Mouse (Mus musculus): ENCODE measurements around the gene Stpg2. TPM values are rescaled to one million over a fixed set of nuclear protein-coding genes. Genes with fewer than 3 reads are reported as not detected.
"Not testable (repeated sequence)": the region's sequence is repeated elsewhere in the genome, so short reads cannot be mapped to it uniquely, and the experiment has no call there.

Stpg2 gene
- polyA plus RNA-seq, 1 experiment, result not detected

GRCm38 (mm10) chr3:139200324-139200723 is 5.2 kb upstream of the Stpg2 start:
- Histone ChIP-seq H3K36me3 (ENCODE audit: control insufficient read depth) (no peaks in the 10 kb centered on the region), H3K4me1 (ENCODE audit: control insufficient read depth) (peaks cover 2% of the 10 kb centered on the region), H3K27me3 (ENCODE audit: control insufficient read depth) (no peaks in the 10 kb centered on the region), H3K4me3 (replicated peaks) (no peak overlapping the region), H3K9me3 (ENCODE audit: control insufficient read depth, low read length) (peaks cover 2% of the 10 kb centered on the region; the same call in 1 of the 2 replicates)
- no peak for TF ChIP-seq GATA1 (IDR thresholded peaks at IDR 0.05; ENCODE audit: low read length)
- TF ChIP-seq TAL1 (IDR thresholded peaks at IDR 0.05; ENCODE audit: low read length), result no peak

GRCm38 (mm10) chr3:139216945-139217344 is 11.5 kb downstream of the Stpg2 start:
- no peaks in the 10 kb centered on the region for H3K36me3 ChIP-seq (ENCODE audit: control insufficient read depth)
- H3K4me1 ChIP-seq (ENCODE audit: control insufficient read depth), result no peaks in the 10 kb centered on the region
- TF ChIP-seq GATA1 (IDR thresholded peaks at IDR 0.05; ENCODE audit: low read length) (no peak), TAL1 (IDR thresholded peaks at IDR 0.05; ENCODE audit: low read length) (no peak)
- H3K9me3 ChIP-seq (ENCODE audit: control insufficient read depth, low read length), result no peaks in the 10 kb centered on the region
- H3K27me3 ChIP-seq (ENCODE audit: control insufficient read depth), result no peaks in the 10 kb centered on the region
- no peak overlapping the region for H3K4me3 ChIP-seq (replicated peaks)

DNA sequence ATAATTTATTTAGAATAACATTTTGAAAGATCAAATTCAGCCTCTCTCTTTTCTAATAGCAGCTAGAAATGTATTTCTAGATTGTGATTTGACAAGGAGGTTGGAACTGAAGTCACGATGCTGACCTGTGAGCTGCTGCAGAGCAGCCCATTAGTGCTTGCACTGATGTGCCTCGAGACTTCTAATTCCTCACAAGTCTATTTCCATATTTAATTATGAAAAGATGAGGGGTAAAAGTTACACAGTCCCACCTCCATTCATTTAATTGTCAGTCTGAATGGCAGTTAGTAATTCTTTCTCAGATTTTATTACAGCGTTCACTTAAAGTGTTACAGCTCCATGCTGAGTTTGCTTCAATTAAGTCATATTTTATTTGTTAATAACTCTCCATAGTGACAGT is 19.6 kb downstream of the Stpg2 start:
- Histone ChIP-seq H3K27me3 (ENCODE audit: control insufficient read depth) (no peaks in the 10 kb centered on the region), H3K4me1 (ENCODE audit: control insufficient read depth) (no peaks in the 10 kb centered on the region), H3K36me3 (ENCODE audit: control insufficient read depth) (no peaks in the 10 kb centered on the region), H3K9me3 (ENCODE audit: control insufficient read depth, low read length) (no peaks in the 10 kb centered on the region), H3K4me3 (replicated peaks) (no peak overlapping the region)
- no peak for TF ChIP-seq TAL1 (IDR thresholded peaks at IDR 0.05; ENCODE audit: low read length)
- TF ChIP-seq GATA1 (IDR thresholded peaks at IDR 0.05; ENCODE audit: low read length), result no peak

DNA sequence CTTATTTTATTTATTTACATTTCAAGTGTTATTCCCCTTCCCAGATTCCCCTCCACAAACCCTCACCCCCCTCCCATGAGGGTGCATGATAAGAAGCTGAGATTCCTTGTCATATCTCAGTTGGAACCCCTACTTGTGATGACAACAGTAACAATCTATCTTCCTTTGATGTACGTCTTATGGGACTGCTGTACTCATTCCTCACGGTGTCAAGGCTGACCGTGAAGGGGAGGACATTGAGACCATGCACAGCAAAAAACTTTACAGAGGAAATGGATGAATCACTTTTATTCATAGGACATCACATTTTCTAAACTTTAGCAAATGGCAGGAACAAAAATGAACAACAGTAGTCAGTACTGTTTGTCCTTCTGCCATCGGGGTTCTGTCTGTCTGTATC is 21.3 kb downstream of the Stpg2 start:
- H3K4me1 ChIP-seq (ENCODE audit: control insufficient read depth), result no peaks in the 10 kb centered on the region
- H3K9me3 ChIP-seq (ENCODE audit: control insufficient read depth, low read length), result 0 out of 2 replicates have a peak, but pooled peaks cover 2% of the 10 kb centered on the region
- TF ChIP-seq GATA1 (IDR thresholded peaks at IDR 0.05; ENCODE audit: low read length) (no peak), TAL1 (IDR thresholded peaks at IDR 0.05; ENCODE audit: low read length) (no peak)
- H3K36me3 ChIP-seq (ENCODE audit: control insufficient read depth), result no peaks in the 10 kb centered on the region
- no peak overlapping the region for H3K4me3 ChIP-seq (replicated peaks)
- no peaks in the 10 kb centered on the region for H3K27me3 ChIP-seq (ENCODE audit: control insufficient read depth)

DNA sequence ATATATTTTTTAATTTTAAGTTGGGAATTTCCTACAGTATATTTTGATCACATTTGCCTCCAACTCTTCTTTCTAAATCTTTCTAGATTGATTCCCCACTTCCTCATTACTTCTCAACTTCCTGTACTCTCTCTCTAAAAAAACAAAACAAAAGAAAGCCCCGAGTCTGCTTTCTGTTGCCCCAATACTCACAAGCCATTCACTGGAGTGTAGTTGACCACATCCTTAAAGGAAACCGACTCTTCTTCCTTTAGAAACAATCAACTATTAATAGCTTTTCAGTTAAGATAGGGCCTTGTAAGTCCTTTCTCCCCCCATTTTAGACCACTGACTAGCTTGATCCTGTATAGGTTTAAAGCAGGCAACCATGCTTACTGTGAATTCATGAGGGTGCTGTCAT is 39.7 kb downstream of the Stpg2 start:
- no peak for TF ChIP-seq GATA1 (IDR thresholded peaks at IDR 0.05; ENCODE audit: low read length)
- no peak for TF ChIP-seq TAL1 (IDR thresholded peaks at IDR 0.05; ENCODE audit: low read length)
- Histone ChIP-seq H3K9me3 (ENCODE audit: control insufficient read depth, low read length) (no peaks in the 10 kb centered on the region), H3K4me3 (replicated peaks) (no peak overlapping the region), H3K4me1 (ENCODE audit: control insufficient read depth) (no peaks in the 10 kb centered on the region), H3K27me3 (ENCODE audit: control insufficient read depth) (no peaks in the 10 kb centered on the region), H3K36me3 (ENCODE audit: control insufficient read depth) (no peaks in the 10 kb centered on the region)

GRCm38 (mm10) chr3:139246508-139246907 is 41.0 kb downstream of the Stpg2 start:
- Histone ChIP-seq H3K9me3 (ENCODE audit: control insufficient read depth, low read length) (no peaks in the 10 kb centered on the region), H3K4me1 (ENCODE audit: control insufficient read depth) (no peaks in the 10 kb centered on the region), H3K27me3 (ENCODE audit: control insufficient read depth) (no peaks in the 10 kb centered on the region), H3K4me3 (replicated peaks) (no peak overlapping the region), H3K36me3 (ENCODE audit: control insufficient read depth) (no peaks in the 10 kb centered on the region)
- TF ChIP-seq GATA1 (IDR thresholded peaks at IDR 0.05; ENCODE audit: low read length), result no peak
- no peak for TF ChIP-seq TAL1 (IDR thresholded peaks at IDR 0.05; ENCODE audit: low read length)

DNA sequence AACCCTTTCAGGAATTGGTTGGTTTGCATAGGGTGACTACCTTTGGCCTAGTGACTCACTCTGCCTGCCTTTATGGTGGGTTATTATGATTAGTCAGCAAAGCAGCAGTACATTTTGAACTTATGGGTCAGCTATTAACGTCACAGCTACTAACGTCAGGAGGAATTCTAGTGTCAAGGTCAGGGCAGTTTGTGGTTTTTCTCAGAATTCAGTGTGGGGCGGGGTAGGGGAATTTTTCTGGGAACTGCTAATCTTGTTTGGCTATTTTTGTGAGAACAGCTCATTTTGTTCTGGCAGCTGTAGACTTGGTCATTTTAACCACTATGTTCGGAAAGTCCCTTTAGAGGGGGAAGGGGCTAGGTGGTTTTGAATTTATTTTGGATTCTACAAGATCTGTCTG is 56.9 kb downstream of the Stpg2 start:
- not testable (repeated sequence) for H3K27me3 ChIP-seq (ENCODE audit: control insufficient read depth); H3K4me3 ChIP-seq (replicated peaks); H3K36me3 ChIP-seq (ENCODE audit: control insufficient read depth); H3K4me1 ChIP-seq (ENCODE audit: control insufficient read depth); H3K9me3 ChIP-seq (ENCODE audit: control insufficient read depth, low read length)

- TF ChIP-seq GATA1 (IDR thresholded peaks at IDR 0.05; ENCODE audit: low read length) (no peak), TAL1 (IDR thresholded peaks at IDR 0.05; ENCODE audit: low read length) (no peak)
- H3K27me3 ChIP-seq (ENCODE audit: control insufficient read depth), result no peaks in the 10 kb centered on the region
- H3K36me3 ChIP-seq (ENCODE audit: control insufficient read depth), result no peaks in the 10 kb centered on the region
- no peak overlapping the region for H3K4me3 ChIP-seq (replicated peaks)
- H3K4me1 ChIP-seq (ENCODE audit: control insufficient read depth), result no peaks in the 10 kb centered on the region
- H3K9me3 ChIP-seq (ENCODE audit: control insufficient read depth, low read length), result no peaks in the 10 kb centered on the region
These were observed 92.4 kb downstream of the Stpg2 start for GRCm38 (mm10) chr3:139297909-139298308.

GRCm38 (mm10) chr3:139308078-139308809 is 102.8 kb downstream of the Stpg2 start:
- TF ChIP-seq GATA1 (IDR thresholded peaks at IDR 0.05; ENCODE audit: low read length) (no peak), TAL1 (IDR thresholded peaks at IDR 0.05; ENCODE audit: low read length) (no peak)
- H3K4me1 ChIP-seq (ENCODE audit: control insufficient read depth), result no peaks in the 10 kb centered on the region
- H3K9me3 ChIP-seq (ENCODE audit: control insufficient read depth, low read length), result no peaks in the 10 kb centered on the region
- no peaks in the 10 kb centered on the region for H3K36me3 ChIP-seq (ENCODE audit: control insufficient read depth)
- H3K4me3 ChIP-seq (replicated peaks), result no peak overlapping the region
- H3K27me3 ChIP-seq (ENCODE audit: control insufficient read depth), result no peaks in the 10 kb centered on the region

DNA sequence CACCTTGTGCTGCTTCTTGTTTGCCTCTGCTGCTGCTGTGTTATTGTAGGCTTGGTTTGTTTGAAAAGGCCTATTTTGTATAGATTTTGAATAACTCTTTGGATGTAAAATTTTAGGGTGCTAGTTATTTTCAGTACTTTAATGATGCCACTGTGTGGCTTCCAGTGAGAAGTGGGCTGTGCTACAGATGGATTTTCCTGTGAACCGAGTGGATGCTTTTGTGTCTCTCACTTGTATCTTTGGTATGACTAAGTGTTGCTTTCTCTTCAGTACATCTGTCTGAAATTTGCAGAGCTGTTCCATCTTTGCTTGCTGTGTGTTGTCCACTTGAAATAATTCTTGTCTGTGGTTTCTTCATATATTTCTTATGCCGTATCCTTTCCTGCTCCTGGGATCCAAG is 106.2 kb downstream of the Stpg2 start:
- Histone ChIP-seq H3K4me1 (ENCODE audit: control insufficient read depth) (no peaks in the 10 kb centered on the region), H3K4me3 (replicated peaks) (no peak overlapping the region), H3K36me3 (ENCODE audit: control insufficient read depth) (no peaks in the 10 kb centered on the region), H3K27me3 (ENCODE audit: control insufficient read depth) (no peaks in the 10 kb centered on the region), H3K9me3 (ENCODE audit: control insufficient read depth, low read length) (no peaks in the 10 kb centered on the region)
- TF ChIP-seq GATA1 (IDR thresholded peaks at IDR 0.05; ENCODE audit: low read length) (no peak), TAL1 (IDR thresholded peaks at IDR 0.05; ENCODE audit: low read length) (no peak)

Measured in erythroblast, embryonic 14.5 days (primary cell).